Mouse (Mus musculus): ENCODE data around the gene Tshz3. TPM values are rescaled to one million over a fixed set of nuclear protein-coding genes. Genes with fewer than 3 reads are reported as not detected.

Tshz3 gene
- polyA plus RNA-seq, 1 experiment from 2014 or later, result 12.3 TPM

DNA sequence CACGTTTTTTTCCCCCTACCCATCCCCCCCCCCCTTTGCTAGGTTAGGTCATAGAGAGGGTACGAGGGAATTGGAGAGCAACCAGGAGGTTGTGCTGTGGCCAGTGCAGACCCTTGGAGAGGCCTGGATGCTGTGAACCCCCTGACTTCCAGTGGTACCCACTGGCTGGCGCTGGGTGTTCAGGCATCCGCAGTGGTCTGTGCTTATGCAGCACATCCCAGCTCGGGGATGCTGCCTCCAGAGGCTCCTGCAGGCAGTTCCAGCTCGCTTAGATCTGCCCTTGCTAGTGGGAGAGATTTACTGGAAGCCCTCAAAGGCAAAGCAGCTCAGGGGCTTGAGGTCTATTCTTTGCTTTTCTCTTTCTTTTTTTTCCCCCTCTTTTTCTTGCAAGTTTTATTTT is 19.3 kb downstream of the Tshz3 start:
- no peak for ATAC-seq (replicated peaks; ENCODE audit: low FRiP score)
- no peak overlapping the region for H3K4me2 ChIP-seq
- peaks cover 17% of the 10 kb centered on the region for H3K4me1 ChIP-seq
- H3K4me3 ChIP-seq (replicated peaks), result no peak overlapping the region
- WGBS, result 38% methylated on average over 6 of the region's 6 CpGs
- H3K9ac ChIP-seq, result no peak overlapping the region
- no peaks in the 10 kb centered on the region; the same call in 1 of the 2 replicates for H3K27me3 ChIP-seq
- no peak overlapping the region for H3K27ac ChIP-seq
- H3K9me3 ChIP-seq (replicated peaks), result no peaks in the 10 kb centered on the region
- no peaks in the 10 kb centered on the region for H3K36me3 ChIP-seq

DNA sequence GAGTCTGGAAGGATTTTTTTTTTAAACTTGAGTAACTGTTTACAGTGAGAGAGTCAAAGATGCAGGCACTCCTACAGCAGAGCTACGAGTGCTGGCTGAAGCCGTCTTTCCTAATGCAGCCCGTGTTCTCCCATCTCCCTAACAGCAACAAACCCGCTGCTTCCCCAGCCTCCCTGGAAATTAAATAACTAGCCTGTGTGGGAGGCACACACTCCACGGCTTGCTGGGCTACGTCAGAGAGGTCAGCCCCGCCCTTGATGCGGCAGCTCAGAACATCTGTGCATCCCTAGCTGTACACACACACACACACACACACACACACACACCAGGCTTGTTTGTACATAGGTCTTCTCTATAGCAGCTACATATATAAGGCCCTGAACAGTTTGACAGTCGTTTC is 22.9 kb downstream of the Tshz3 start:
- no peaks in the 10 kb centered on the region for H3K36me3 ChIP-seq
- no peak overlapping the region for H3K4me3 ChIP-seq (replicated peaks)
- 0 out of 2 replicates have a peak, but pooled peaks have one; percentile 12 for ATAC-seq (replicated peaks; ENCODE audit: low FRiP score)
- H3K9ac ChIP-seq, result no peak overlapping the region
- H3K9me3 ChIP-seq (replicated peaks), result no peaks in the 10 kb centered on the region
- 24% methylated on average over 9 of the region's 9 CpGs for WGBS
- no peaks in the 10 kb centered on the region for H3K27me3 ChIP-seq
- 0 out of 2 replicates have a peak overlapping the region, but pooled peaks have one; percentile 5 for H3K4me2 ChIP-seq
- H3K27ac ChIP-seq, result no peak overlapping the region
- H3K4me1 ChIP-seq, result peaks cover 17% of the 10 kb centered on the region

DNA sequence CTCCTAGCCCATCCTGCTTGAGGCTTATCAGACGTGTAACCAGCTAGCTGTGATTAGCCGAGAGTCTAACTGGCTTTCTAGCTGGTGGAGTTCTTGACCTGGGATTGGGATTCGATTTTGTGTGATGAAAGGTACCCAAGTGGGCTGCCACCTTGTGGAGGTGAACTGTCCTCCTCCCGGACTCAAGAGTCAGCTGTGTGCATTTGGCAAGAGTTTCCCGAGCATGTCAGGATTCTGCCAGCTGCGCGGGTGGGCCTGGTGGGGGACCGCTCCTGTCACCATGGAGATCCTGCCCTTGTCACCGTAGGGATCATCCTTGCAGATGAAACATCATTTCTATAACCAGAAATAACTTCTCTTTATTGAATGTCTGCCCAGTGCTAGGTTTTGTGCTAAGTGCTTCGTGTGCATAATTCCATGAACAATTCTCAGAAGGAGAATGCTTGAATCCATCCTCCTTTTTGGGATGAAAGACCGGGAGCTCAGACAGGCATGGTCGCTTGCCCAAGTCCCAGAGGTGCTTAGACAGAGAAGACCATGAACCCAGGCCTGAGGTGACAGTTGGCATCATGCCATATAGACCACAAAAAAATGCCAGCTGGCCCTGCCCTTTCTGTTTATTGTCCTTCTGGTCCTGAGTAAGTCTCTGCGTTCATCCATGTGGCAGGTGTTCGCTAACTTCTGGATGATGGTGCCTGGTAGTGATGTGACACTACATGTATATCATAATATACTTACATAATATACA is 38.6 kb downstream of the Tshz3 start:
- 84% methylated on average over 14 of the region's 14 CpGs for WGBS
- ATAC-seq (replicated peaks; ENCODE audit: low FRiP score), result no peak

DNA sequence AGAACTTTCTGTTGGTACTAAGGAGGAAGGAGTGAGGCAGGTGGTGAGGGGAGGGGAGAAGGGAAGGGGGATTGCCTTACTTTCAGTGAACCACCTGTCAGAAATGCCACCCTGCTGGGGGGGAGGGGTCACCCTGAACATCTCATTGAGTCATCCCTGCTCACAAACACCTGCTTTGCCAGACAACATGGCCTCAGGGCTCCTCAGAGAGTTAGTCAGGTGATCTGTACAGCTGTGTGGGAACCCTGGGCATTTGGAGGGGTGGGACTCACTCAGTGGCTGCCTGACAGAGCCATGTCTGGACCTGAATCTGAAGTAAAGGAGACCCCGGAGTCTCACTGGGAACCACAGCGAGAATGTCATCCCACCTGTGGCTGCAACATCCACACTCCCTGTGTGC is 53.6 kb downstream of the Tshz3 start:
- no peaks in the 10 kb centered on the region for H3K4me1 ChIP-seq
- H3K36me3 ChIP-seq, result no peaks in the 10 kb centered on the region
- no peaks in the 10 kb centered on the region for H3K27me3 ChIP-seq
- ATAC-seq (replicated peaks; ENCODE audit: low FRiP score), result no peak
- no peak overlapping the region for H3K27ac ChIP-seq
- H3K9me3 ChIP-seq (replicated peaks), result no peaks in the 10 kb centered on the region
- H3K9ac ChIP-seq, result no peak overlapping the region
- H3K4me2 ChIP-seq, result no peak overlapping the region
- 89% methylated on average over 2 of the region's 2 CpGs for WGBS
- no peak overlapping the region for H3K4me3 ChIP-seq (replicated peaks)

More for the DNA sequence above, 38.6 kb downstream of the Tshz3 start:
- H3K4me2 ChIP-seq, result no peak overlapping the region
- no peaks in the 10 kb centered on the region for H3K36me3 ChIP-seq
- H3K9me3 ChIP-seq (replicated peaks), result no peaks in the 10 kb centered on the region
- H3K4me3 ChIP-seq (replicated peaks), result no peak overlapping the region
- no peak overlapping the region for H3K27ac ChIP-seq
- H3K4me1 ChIP-seq, result peaks cover 6% of the 10 kb centered on the region
- H3K27me3 ChIP-seq, result 0 out of 2 replicates have a peak, but pooled peaks cover 8% of the 10 kb centered on the region
- H3K9ac ChIP-seq, result no peak overlapping the region

DNA sequence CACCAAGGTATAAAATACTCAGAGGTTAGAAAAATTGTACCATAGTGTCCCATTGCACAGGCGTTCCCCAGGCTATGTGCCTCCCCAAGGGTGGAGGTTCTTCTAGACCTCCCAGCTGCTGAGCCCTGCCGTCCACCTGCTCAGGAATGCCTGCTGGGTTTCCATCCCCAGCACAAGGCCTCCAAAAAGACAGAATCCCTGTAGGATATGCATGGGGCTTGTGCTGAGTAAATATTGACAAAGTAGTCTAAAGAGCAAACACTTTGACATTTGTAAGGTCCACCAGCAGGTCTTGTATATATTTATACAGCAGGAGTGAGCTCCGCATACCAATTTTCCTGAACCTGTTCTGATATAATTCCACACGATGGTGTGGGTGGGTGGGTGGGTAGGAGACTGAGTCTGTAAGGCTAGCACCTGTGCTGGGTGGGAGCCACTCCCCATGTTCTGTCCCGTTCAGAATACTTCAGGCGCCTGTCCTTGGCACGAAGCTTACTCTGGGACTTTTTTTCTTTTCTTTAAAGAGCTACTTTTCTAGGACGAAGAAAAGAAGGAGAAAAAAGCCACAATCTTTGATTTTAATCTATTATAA is 69.7 kb downstream of the Tshz3 start:
- peaks cover 28% of the 10 kb centered on the region for H3K36me3 ChIP-seq
- no peak overlapping the region for H3K4me3 ChIP-seq (replicated peaks)
- H3K9me3 ChIP-seq (replicated peaks), result no peaks in the 10 kb centered on the region
- H3K27me3 ChIP-seq, result no peaks in the 10 kb centered on the region
- no peak overlapping the region for H3K4me2 ChIP-seq
- H3K4me1 ChIP-seq, result no peaks in the 10 kb centered on the region
- WGBS, result 83% methylated on average over 8 of the region's 8 CpGs
- no peak overlapping the region for H3K27ac ChIP-seq
- H3K9ac ChIP-seq, result no peak overlapping the region
- no peak for ATAC-seq (replicated peaks; ENCODE audit: low FRiP score)

DNA sequence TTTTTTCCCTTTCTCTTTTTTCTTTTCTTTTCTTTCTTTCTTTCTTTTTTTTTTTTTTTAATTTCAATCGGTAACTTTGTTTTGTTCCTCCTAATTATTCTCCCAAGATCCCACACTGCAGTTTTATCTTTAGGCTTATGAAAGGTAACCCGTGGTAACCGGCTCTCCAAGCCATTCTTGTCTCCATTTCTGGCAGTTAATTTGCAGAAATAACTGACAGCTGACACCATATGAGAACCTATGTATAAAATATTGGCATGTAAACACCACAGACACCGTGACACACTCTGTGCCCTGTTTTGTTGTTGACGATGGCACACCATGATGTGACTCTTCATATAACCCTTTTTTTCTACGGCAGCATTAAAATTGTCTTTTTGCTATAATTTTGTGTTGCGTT is 75.2 kb downstream of the Tshz3 start:
- Histone ChIP-seq H3K4me2 (no peak overlapping the region), H3K4me3 (replicated peaks) (no peak overlapping the region), H3K27me3 (no peaks in the 10 kb centered on the region), H3K4me1 (no peaks in the 10 kb centered on the region), H3K9ac (no peak overlapping the region), H3K9me3 (replicated peaks) (no peaks in the 10 kb centered on the region), H3K36me3 (peaks cover 28% of the 10 kb centered on the region), H3K27ac (no peak overlapping the region)
- ATAC-seq (replicated peaks; ENCODE audit: low FRiP score), result no peak
- WGBS, result 87% methylated on average over 7 of the region's 7 CpGs

DNA sequence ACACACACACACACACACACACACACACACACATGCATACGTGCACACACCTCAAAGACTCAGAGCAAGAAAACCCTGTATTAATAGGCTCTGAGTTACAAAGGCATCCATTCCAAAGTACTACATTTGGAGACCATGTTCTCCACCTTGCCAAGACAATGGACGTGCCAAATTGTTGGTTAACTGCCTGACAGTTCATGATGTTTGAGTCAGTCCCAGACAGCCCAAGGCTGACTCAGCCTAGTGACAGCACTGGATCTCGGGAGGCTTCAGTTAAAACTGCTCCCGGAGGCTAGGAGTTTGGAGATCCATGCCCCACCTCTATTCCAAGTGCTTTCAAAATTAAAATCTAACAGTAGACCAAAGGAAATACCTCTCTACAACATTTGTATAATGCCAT is 79.0 kb downstream of the Tshz3 start:
- no peak overlapping the region for H3K4me3 ChIP-seq (replicated peaks)
- ATAC-seq (replicated peaks; ENCODE audit: low FRiP score), result no peak
- no peaks in the 10 kb centered on the region for H3K36me3 ChIP-seq
- H3K27me3 ChIP-seq, result no peaks in the 10 kb centered on the region
- H3K4me1 ChIP-seq, result no peaks in the 10 kb centered on the region
- 77% methylated on average over 4 of the region's 4 CpGs for WGBS
- no peak overlapping the region for H3K9ac ChIP-seq
- H3K27ac ChIP-seq, result no peak overlapping the region
- no peak overlapping the region for H3K4me2 ChIP-seq
- H3K9me3 ChIP-seq (replicated peaks), result no peaks in the 10 kb centered on the region

DNA sequence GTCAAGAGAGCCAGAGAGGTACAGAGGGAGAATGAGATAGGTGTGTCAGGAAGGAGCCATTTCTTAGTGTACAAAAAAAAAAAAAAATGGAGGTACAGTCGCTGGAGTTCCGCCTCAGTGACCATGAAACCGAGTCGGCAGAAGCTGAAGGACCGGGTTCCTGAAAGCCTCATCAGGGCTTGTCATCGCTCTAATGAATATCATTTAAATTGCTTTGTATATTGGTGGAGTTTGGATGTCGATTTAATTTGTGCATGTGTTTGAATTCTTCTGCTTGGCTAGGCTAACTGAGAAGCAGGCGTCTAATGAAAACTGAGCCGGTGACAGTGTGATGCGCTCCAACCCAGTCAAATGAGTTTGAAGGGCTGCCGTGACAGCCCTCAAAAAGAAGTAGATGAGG is 80.5 kb downstream of the Tshz3 start:
- no peak overlapping the region for H3K4me2 ChIP-seq
- H3K27ac ChIP-seq, result no peak overlapping the region
- H3K9me3 ChIP-seq (replicated peaks), result no peaks in the 10 kb centered on the region
- H3K4me1 ChIP-seq, result no peaks in the 10 kb centered on the region
- 75% methylated on average over 11 of the region's 11 CpGs for WGBS
- no peaks in the 10 kb centered on the region for H3K27me3 ChIP-seq
- no peak overlapping the region for H3K4me3 ChIP-seq (replicated peaks)
- no peaks in the 10 kb centered on the region for H3K36me3 ChIP-seq
- H3K9ac ChIP-seq, result no peak overlapping the region
- ATAC-seq (replicated peaks; ENCODE audit: low FRiP score), result no peak

DNA sequence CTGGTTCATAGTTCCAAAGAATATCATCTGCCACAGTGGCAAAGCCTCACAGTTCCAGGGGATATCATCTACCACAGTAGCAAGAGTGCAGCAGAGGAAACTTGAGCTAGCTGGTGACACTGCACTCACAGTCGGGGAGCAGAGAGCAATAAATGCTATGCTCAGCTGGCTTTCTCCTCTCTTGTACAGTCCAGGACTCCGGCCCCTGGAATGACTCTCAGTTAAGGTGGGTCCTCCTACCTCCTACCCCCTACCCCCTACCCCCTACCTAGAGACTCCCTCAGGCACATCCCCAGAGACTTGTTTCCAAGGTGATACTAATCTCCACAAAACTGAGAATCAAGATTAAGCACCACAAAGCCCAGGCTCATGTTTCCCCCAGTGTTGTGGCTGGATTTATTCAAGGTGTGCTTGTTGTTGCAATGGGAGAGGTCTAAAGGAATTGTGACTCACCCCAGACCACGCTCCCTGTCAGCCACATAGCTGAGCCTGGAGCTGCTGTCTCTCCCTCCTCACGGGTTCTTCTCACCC is 86.4 kb downstream of the Tshz3 start:
- no peaks in the 10 kb centered on the region for H3K9me3 ChIP-seq (replicated peaks)
- WGBS, result 50% methylated on average over 4 of the region's 4 CpGs
- H3K27ac ChIP-seq, result no peak overlapping the region
- ATAC-seq (replicated peaks; ENCODE audit: low FRiP score), result no peak; the same call in 1 of the 2 replicates
- no peaks in the 10 kb centered on the region for H3K27me3 ChIP-seq
- peaks cover 21% of the 10 kb centered on the region for H3K4me1 ChIP-seq
- H3K9ac ChIP-seq, result no peak overlapping the region
- H3K4me2 ChIP-seq, result no peak overlapping the region
- no peaks in the 10 kb centered on the region for H3K36me3 ChIP-seq
- no peak overlapping the region for H3K4me3 ChIP-seq (replicated peaks)

DNA sequence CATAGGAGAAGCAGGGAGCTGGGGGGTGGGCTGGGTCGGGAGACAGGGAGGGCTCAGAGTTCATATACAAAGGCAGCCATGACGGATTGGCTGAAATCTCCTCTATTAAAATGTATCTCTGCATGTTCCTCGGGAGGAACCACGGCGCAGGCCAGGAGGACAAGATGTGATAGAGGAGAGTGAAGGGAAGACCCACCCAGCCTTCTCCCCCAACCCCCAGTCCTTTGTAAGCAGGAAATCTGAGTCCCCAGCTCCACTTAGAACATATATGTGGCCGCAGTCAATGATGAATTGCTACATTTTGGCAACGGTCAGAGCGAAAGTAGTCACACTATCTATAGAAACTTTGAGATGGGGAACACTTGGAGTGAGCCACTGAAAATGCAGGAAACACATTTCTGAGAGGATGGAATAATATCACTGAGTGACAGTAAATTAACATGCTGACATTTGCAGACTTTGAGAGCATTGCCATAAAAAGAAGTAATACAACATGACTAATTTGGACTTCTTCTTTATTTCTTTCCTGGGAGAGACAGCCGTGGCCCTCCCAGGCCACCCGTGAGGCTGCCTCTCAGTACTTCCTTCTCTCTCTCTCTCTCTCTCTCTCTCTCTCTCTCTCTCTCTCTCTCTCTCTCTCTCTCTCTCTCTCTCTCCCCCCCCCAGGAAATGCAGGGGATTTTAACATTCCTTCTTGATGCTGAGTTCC is 88.9 kb downstream of the Tshz3 start:
- Histone ChIP-seq H3K4me3 (replicated peaks) (no peak overlapping the region), H3K4me1 (peaks cover 21% of the 10 kb centered on the region), H3K36me3 (no peaks in the 10 kb centered on the region), H3K27me3 (no peaks in the 10 kb centered on the region), H3K9me3 (replicated peaks) (no peaks in the 10 kb centered on the region), H3K27ac (peak overlapping the region; percentile 82), H3K9ac (no peak overlapping the region), H3K4me2 (no peak overlapping the region)
- peak; percentile 63 for ATAC-seq (replicated peaks; ENCODE audit: low FRiP score)
- 45% methylated on average over 10 of the region's 10 CpGs for WGBS

DNA sequence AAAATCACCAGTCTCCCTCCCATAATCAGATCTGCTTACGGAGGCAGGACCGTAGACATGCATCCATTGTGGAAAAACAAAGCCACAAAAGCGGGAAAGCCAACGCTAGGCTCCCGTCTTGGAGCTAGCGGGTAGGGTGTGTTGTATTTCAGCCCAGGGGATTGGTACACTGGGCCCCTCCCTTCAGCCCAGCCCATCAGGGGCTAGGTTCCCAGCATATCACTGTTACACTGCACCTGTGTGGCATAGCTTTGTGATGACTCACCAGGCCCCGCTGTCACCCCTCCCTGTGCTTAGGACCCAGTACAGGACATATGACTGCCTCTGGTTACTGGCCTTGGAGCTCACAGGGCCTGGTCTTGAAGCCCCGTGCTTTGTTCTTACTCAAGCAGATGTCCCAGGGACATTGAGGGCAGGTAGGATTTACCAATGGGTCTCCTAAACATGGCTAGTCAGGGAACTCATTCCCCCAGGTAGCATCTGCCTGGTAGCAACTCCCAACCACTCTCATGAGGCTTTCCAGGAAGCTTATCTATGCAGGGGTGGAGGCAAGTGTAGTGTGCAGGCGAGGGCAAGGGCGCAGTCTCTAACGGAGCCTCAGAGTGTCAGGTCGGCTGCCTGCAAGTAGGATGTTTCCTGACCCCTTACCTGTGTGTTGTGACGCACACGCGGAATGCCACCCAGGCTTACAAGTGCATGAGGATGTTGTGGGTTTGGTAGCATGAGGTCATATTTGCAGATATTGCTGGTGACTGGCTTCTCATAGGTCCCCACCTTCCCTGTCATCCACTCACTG is 98.7 kb downstream of the Tshz3 start:
- H3K9ac ChIP-seq, result no peak overlapping the region
- H3K4me1 ChIP-seq, result no peaks in the 10 kb centered on the region
- no peaks in the 10 kb centered on the region for H3K36me3 ChIP-seq
- H3K27ac ChIP-seq, result no peak overlapping the region
- peak; percentile 75 for ATAC-seq (replicated peaks; ENCODE audit: low FRiP score)
- 76% methylated on average over 15 of the region's 15 CpGs for WGBS
- no peaks in the 10 kb centered on the region for H3K27me3 ChIP-seq
- H3K4me2 ChIP-seq, result no peak overlapping the region
- H3K9me3 ChIP-seq (replicated peaks), result no peaks in the 10 kb centered on the region
- no peak overlapping the region for H3K4me3 ChIP-seq (replicated peaks)

Measured in kidney, embryonic 15.5 days (tissue).